Mouse (Mus musculus) E14TG2a.4 (cell line): ENCODE results near the gene Tmem104.

Experiments used
- CTCF ChIP-seq: conservative IDR thresholded peaks from 2 replicates; pipeline ENCODE4 v1.5.1; 2014; ENCODE audit warnings: low read length
- NANOG ChIP-seq: IDR thresholded peaks from 2 replicates; pipeline ENCODE4 v1.6.1; 2014; ENCODE audit warnings: borderline replicate concordance, low read length, mixed read lengths
- POU5F1 ChIP-seq: IDR thresholded peaks from 2 replicates; pipeline ENCODE4 v1.6.1; 2014; ENCODE audit warnings: low read length, borderline replicate concordance

GRCm38 (mm10) chr11:115283891-115284620, 96.8 kb downstream of the Tmem104 start:
- TF ChIP-seq CTCF (no peak), POU5F1 (no peak), NANOG (no peak)
